Mouse (Mus musculus) cerebellum, adult 8-10 months (tissue): ENCODE data around the gene Ptprs.

Source experiments
- DNase-seq: peaks from one replicate; pipeline ENCODE4 v3.0.0; 2022

Gene Ptprs

GRCm38 (mm10) chr17:56490438-56491152 lies 14.3 kb upstream of the Ptprs start:
- no peak for DNase-seq

- DNase-seq = no peak
These were observed 11.7 kb upstream of the Ptprs start for GRCm38 (mm10) chr17:56488028-56488427.

GRCm38 (mm10) chr17:56487441-56487888 lies 11.2 kb upstream of the Ptprs start:
- DNase-seq = no peak

- DNase-seq = no peak
These were observed 9.6 kb upstream of the Ptprs start for GRCm38 (mm10) chr17:56485926-56486325.

- DNase-seq = no peak
These were observed 8.8 kb upstream of the Ptprs start for GRCm38 (mm10) chr17:56485118-56485517.

GRCm38 (mm10) chr17:56482671-56483070 lies 6.4 kb upstream of the Ptprs start:
- no peak for DNase-seq

- DNase-seq = peak; percentile 78
These were observed 3.1 kb upstream of the Ptprs start for GRCm38 (mm10) chr17:56479358-56479757.

GRCm38 (mm10) chr17:56478191-56478611 lies 1.9 kb upstream of the Ptprs start:
- no peak for DNase-seq

- DNase-seq = no peak
These were observed 1.0 kb upstream of the Ptprs start for GRCm38 (mm10) chr17:56477191-56477818.

- DNase-seq = peak; percentile 74
These were observed 490 bp downstream of the Ptprs start for GRCm38 (mm10) chr17:56475584-56476401.

GRCm38 (mm10) chr17:56474831-56475581 lies 1.3 kb downstream of the Ptprs start:
- DNase-seq = no peak

- no peak for DNase-seq
These were observed 1.9 kb downstream of the Ptprs start for GRCm38 (mm10) chr17:56474311-56474830.

GRCm38 (mm10) chr17:56473611-56473905 lies 2.7 kb downstream of the Ptprs start:
- no peak for DNase-seq

- no peak for DNase-seq
These were observed 3.3 kb downstream of the Ptprs start for GRCm38 (mm10) chr17:56472733-56473610.

- DNase-seq = no peak
These were observed 4.2 kb downstream of the Ptprs start for GRCm38 (mm10) chr17:56472121-56472520.

- DNase-seq = no peak
These were observed 5.1 kb downstream of the Ptprs start for GRCm38 (mm10) chr17:56471136-56471535.

GRCm38 (mm10) chr17:56470571-56470970 lies 5.7 kb downstream of the Ptprs start:
- no peak for DNase-seq

- DNase-seq = no peak
These were observed 6.3 kb downstream of the Ptprs start for GRCm38 (mm10) chr17:56470001-56470436.

- DNase-seq = no peak
These were observed 7.0 kb downstream of the Ptprs start for GRCm38 (mm10) chr17:56469275-56469674.

GRCm38 (mm10) chr17:56468870-56469269 lies 7.4 kb downstream of the Ptprs start:
- no peak for DNase-seq

GRCm38 (mm10) chr17:56468380-56468779 lies 7.9 kb downstream of the Ptprs start:
- no peak for DNase-seq

- no peak for DNase-seq
These were observed 8.8 kb downstream of the Ptprs start for GRCm38 (mm10) chr17:56467456-56467884.
